Mouse (Mus musculus): ENCODE measurements around the gene Fam118b. TPM values are rescaled to one million over a fixed set of nuclear protein-coding genes. Genes with fewer than 3 reads are reported as not detected.

Gene Fam118b
- polyA plus RNA-seq, 1 experiment from 2014 or later = 11.8 TPM

Other genes starting within 250 kb of the Fam118b start
- 15.5 to 19.7 TPM (median 16.0 TPM) in 3 replicates for gene St3gal4, start 148.5 kb downstream of the Fam118b start, polyA plus RNA-seq (2018)
- gene Dcps, start 91.7 kb downstream of the Fam118b start, polyA plus RNA-seq (2018) = 19.9 to 24.5 TPM (median 20.4 TPM) in 3 replicates
- 71.0 to 178 TPM (median 77.8 TPM) in 3 replicates for gene Srpr, start 67.6 kb downstream of the Fam118b start, polyA plus RNA-seq (2018)
- gene Tirap, start 67.5 kb downstream of the Fam118b start, polyA plus RNA-seq (2018) = 8.9 to 11.6 TPM (median 10.0 TPM) in 3 replicates
- gene Foxred1, start 56.8 kb downstream of the Fam118b start, polyA plus RNA-seq (2018) = 18.9 to 27.3 TPM (median 22.8 TPM) in 3 replicates
- 9.9 to 17.8 TPM (median 16.3 TPM) in 3 replicates for gene Rpusd4, start 60 bp upstream of the Fam118b start, polyA plus RNA-seq (2018)
- 0.12 to 0.35 TPM (median 0.14 TPM) in 3 replicates for gene Cdon, start 153.3 kb upstream of the Fam118b start, polyA plus RNA-seq (2018)